Mouse (Mus musculus): ENCODE measurements around the gene Nelfa.

DNA sequence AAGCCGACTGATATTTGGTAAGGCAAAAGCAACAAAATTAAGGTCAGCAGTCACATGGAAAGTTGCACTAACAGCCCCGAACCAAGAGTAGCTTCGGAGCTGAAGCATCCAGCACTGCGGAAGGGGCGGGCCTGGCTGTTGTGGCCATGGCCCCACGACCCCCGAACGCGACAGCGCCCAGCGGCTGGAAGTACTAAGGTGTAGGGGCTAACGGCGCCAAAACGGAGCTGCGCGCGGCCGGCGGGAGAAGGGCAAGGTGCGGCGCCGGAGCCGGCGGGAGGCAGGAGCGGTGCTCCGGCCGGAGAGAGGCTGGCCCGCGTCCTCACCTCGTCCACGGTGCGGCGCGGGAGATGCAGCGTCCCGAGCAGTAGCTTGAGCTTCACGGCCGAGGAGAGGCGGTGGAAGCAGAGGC lies 507 bp downstream of the Nelfa start:
- no peak for TF ChIP-seq ZC3H11A (IDR thresholded peaks at IDR 0.05; ENCODE audit: borderline replicate concordance, low read depth, low read length)
- TF ChIP-seq HCFC1 (IDR thresholded peaks at IDR 0.05; ENCODE audit: borderline replicate concordance, insufficient read depth, low read length) = no peak
- TF ChIP-seq ZNF384 (IDR thresholded peaks at IDR 0.05; ENCODE audit: low read depth, low read length) = no peak
- TF ChIP-seq MAFK (IDR thresholded peaks at IDR 0.05; ENCODE audit: insufficient read depth, low read depth, low read length) = no peak
